Mouse (Mus musculus) bone marrow, adult 2 months (tissue): ENCODE measurements around the gene Ankrd36. TPM values are rescaled to one million over a fixed set of nuclear protein-coding genes. Genes with fewer than 3 reads are reported as not detected.

Source experiments
- H3K27ac ChIP-seq: fragments of 200-500 bp; 2 replicates; pipeline ENCODE4 v1.5.1; 2012; ENCODE audit warnings: low read depth, mild to moderate bottlenecking, control low read depth, inconsistent platforms, low read length; ENCODE audit not compliant: control insufficient read depth, poor library complexity, insufficient read depth
- H3K4me1 ChIP-seq: fragments of 200-500 bp; 2 replicates; pipeline ENCODE4 v1.6.1; 2011; ENCODE audit warnings: low read length; ENCODE audit not compliant: control insufficient read depth, insufficient read depth
- H3K4me3 ChIP-seq: fragments of 200-500 bp; replicated peaks from 2 replicates; pipeline ENCODE3; 2011; ENCODE audit warnings: mild to moderate bottlenecking, low read depth, low read length, control low read depth; ENCODE audit not compliant: control insufficient read depth
- CTCF ChIP-seq: fragments of 200-500 bp; IDR thresholded peaks from 2 replicates; pipeline ENCODE4 v1.5.1; 2011; ENCODE audit warnings: low read length, control low read depth; ENCODE audit not compliant: control insufficient read depth, insufficient read depth
- POLR2A ChIP-seq: fragments of 200-500 bp; IDR thresholded peaks from 2 replicates; pipeline ENCODE4 v1.6.1; 2011; ENCODE audit warnings: low read depth, mild to moderate bottlenecking, control low read depth, low read length, borderline replicate concordance; ENCODE audit not compliant: control insufficient read depth
- WGBS: fragments of 180-500 bp; shearing (Covaris S2); methylation state at CpG from one replicate; pipeline ENCODE4 v1.1.7; 2018; 5-methylcytosine and 5-hydroxymethylcytosine counted together
- polyA plus RNA-seq: library from polyadenylated mRNA; stranded (reverse); fragments of >200 nt; gene quantifications from 2 replicates; pipeline ENCODE4 v1.2.4, GENCODE M21; 2011; ENCODE audit warnings: low replicate concordance; ENCODE audit not compliant: missing spikeins, insufficient read depth, insufficient read length

Ankrd36 gene
- polyA plus RNA-seq, 1 experiment, result not detected

DNA sequence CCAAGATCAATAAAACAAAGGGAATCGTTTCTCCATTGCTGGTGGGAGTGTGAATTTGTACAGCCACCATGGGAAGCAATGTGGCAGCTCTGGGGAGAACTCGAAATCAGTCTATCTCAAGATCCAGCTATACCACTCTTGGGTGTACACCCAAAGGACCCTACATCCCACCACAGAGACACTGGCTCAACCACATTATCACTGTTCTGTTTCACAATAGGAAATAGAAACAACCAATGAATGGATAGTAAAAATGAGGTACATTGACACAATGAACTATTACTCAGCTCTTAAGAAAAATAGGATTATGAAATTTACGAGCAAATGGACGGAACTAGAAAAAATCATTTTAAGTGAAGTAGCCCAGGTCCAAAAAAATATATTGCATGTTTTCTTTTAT, 55.6 kb downstream of the Ankrd36 start:
- no peak overlapping the region for H3K27ac ChIP-seq
- TF ChIP-seq CTCF, result no peak
- no peak for TF ChIP-seq POLR2A
- no peak overlapping the region for H3K4me3 ChIP-seq
- no peaks in the 10 kb centered on the region; the same call in 1 of the 2 replicates for H3K4me1 ChIP-seq
- WGBS, result 47% methylated on average over 4 of the region's 4 CpGs

DNA sequence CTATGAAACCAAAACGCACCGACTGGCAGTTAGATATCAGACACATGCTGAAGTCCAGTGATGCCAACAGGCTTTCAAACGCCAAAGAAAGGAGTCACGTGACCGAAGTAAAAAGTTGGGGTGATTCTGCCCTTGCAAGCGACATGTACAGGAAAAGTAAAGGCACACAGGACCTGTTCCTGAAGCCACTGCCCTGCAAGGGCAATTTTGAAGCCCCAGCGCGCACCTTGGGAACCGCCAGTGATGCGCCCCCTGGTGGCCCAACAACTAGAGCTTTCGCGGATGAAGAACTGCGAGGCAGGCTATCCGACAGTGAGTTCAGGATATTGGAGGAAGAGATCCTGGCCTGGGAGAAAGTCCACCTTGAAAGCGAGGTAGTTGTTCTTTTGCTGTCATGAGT, 59.5 kb downstream of the Ankrd36 start:
- no peak overlapping the region for H3K27ac ChIP-seq
- H3K4me3 ChIP-seq, result no peak overlapping the region
- H3K4me1 ChIP-seq, result no peaks in the 10 kb centered on the region; the same call in 1 of the 2 replicates
- TF ChIP-seq CTCF (peak; percentile 92), POLR2A (no peak)
- 18% methylated on average over 15 of the region's 15 CpGs for WGBS

- no peaks in the 10 kb centered on the region; the same call in 1 of the 2 replicates for H3K4me1 ChIP-seq
- H3K27ac ChIP-seq, result no peak overlapping the region
- TF ChIP-seq CTCF, result no peak
- no peak for TF ChIP-seq POLR2A
- H3K4me3 ChIP-seq, result no peak overlapping the region
- 72% methylated on average over 5 of the region's 5 CpGs for WGBS
These were observed 73.6 kb downstream of the Ankrd36 start for GRCm38 (mm10) chr11:5643085-5643484.

DNA sequence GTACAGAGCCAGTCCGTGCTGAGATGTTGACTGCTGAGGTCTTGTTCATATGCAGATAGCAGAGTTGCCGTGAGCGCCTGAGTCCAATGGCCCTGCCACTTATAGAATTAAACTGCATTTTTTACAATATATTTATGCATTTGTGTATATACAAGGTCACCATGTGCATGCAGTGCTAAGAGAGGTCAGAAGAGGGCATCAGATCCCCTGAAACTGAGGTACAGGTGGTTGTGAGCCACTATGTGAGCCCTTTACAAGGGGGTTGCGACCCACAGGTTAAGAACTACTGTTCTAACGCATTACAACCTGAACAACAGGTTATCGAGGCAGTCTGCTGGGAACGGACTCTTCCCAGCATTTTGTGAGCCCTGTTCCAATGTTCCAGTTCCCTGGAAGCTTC, 80.8 kb downstream of the Ankrd36 start:
- H3K4me1 ChIP-seq, result no peaks in the 10 kb centered on the region
- no peak overlapping the region for H3K27ac ChIP-seq
- 52% methylated on average over 7 of the region's 7 CpGs for WGBS
- TF ChIP-seq CTCF, result peak; percentile 12; the same call in 1 of the 2 replicates
- no peak for TF ChIP-seq POLR2A
- no peak overlapping the region for H3K4me3 ChIP-seq

DNA sequence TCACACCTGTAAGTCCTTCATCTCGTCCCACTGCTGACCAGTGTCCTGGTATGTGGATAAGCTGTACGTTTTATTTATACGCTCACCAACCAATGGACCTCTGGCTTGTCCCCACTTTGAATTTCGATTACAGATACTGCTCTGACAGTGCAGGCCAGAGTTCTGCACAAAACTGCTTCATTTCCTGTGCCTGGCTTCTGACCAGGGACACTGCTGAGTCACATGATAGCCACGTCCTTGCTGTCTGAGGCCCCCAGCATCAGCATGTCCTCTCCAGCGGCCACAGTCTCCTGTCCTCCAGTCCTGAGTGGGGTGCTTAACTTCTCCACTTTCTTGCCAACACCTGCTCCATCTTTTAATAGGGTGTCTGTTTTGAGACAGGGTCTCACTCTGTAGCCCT, 113.1 kb downstream of the Ankrd36 start:
- H3K27ac ChIP-seq, result no peak overlapping the region
- 62% methylated on average over 6 of the region's 6 CpGs for whole genome bisulfite sequencing
- H3K4me3 ChIP-seq, result no peak overlapping the region
- no peaks in the 10 kb centered on the region for H3K4me1 ChIP-seq
- TF ChIP-seq POLR2A, result no peak
- no peak for TF ChIP-seq CTCF

DNA sequence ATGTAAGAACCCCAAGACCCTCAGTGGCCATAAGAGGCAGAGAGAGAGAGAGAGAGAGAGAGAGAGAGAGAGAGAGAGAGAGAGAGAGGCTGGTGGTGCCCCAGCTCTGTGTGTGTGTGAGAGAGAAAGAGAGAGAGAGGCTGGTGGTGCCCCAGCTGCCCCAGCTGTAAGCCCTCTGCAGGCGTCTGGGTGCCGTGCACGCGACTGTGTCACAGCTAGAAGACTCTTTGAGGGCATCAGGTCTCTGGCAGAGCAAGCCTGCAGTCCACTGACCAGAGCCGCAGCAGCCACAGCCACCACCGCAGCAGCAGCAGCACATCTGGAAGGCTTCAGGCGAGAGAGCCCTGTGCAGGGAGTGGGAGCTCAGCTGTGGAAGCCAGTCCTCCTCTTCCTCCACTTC, 114.8 kb downstream of the Ankrd36 start:
- WGBS, result 47% methylated on average over 7 of the region's 7 CpGs
- TF ChIP-seq POLR2A (no peak), CTCF (no peak)
- no peaks in the 10 kb centered on the region for H3K4me1 ChIP-seq
- no peak overlapping the region for H3K27ac ChIP-seq
- H3K4me3 ChIP-seq, result no peak overlapping the region

DNA sequence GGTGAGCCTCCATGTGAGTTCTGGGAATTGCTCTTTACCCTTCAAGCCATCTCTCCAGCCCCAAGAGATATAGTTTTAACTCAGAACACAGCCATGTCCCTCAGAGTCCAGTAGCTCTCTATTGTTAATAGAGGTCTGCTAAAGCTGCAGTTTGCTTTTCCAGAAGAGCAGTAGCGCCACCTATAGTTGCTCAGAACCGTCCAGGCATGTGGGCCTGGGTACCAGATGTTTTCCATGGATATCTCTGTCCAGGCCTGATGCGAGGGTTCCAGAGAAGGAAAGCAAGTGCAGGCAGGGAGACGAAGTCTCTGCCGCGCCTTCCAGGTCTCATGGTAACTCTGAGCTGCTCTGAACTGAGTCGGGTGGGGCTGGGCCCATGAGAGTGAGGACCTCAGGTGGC, 122.3 kb downstream of the Ankrd36 start:
- TF ChIP-seq CTCF, result no peak
- no peak for TF ChIP-seq POLR2A
- H3K4me3 ChIP-seq, result no peak overlapping the region
- H3K27ac ChIP-seq, result no peak overlapping the region
- 52% methylated on average over 7 of the region's 7 CpGs for WGBS
- no peaks in the 10 kb centered on the region for H3K4me1 ChIP-seq

DNA sequence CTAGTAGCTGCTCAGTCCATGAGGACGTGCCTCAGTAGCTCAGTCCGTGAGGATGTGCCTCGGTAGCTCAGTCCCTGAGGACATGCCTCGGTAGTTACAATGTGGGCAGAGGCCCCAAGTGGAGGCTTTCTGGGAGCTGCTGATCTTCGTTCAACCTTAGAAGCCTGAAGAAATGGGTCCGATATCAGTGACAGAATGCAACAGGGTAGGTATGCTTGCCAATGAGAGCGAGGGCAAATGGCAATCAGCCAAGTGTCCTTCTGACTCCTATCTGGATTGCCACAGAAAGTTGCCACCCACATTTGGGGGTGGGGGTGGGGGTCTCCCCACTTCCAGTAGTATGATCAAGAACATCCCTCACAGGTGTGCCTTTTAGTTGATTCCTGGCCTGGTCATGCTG, 131.3 kb downstream of the Ankrd36 start:
- Histone ChIP-seq H3K27ac (no peak overlapping the region), H3K4me3 (no peak overlapping the region), H3K4me1 (no peaks in the 10 kb centered on the region)
- WGBS, result 59% methylated on average over 7 of the region's 7 CpGs
- TF ChIP-seq CTCF, result no peak
- no peak for TF ChIP-seq POLR2A

GRCm38 (mm10) chr11:5701300-5701699, 131.8 kb downstream of the Ankrd36 start:
- Histone ChIP-seq H3K27ac (no peak overlapping the region), H3K4me1 (no peaks in the 10 kb centered on the region; the same call in 1 of the 2 replicates), H3K4me3 (no peak overlapping the region)
- WGBS, result 69% methylated on average over 2 of the region's 2 CpGs
- TF ChIP-seq CTCF (no peak), POLR2A (no peak)
